Mouse (Mus musculus): Measurements from ENCODE around the gene Rtn4rl2.

Gene Rtn4rl2

GRCm38 (mm10) chr2:84886234-84886731, at the start of gene Rtn4rl2:
Gene Rtn4rl2, minus strand, starts transcription at chr2:84886710.
- in situ Hi-C loops (cut with MseI, MboI) = no loop called here

- in situ Hi-C loops (cut with MseI, MboI) = no loop called here
These were observed 48.6 kb upstream of the Rtn4rl2 start for GRCm38 (mm10) chr2:84935065-84935464.

DNA sequence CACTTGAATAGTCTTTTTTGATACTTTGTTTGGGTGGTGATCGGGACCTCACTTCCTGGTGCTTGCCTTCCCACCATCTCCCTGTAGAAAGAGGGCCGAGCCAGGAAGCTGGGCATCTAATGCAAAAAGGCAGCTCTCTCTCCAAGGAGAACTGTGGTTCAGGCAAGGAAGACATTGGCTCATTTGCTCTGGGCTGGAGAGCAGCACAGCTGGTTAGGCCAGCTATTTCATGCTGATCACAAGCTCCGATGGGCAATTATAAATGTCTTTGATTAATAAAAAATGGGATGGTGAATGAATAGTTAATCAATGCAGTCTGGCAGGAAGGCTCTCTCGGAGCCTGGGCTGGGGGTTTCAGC, 48.1 kb upstream of the Rtn4rl2 start:
- in situ Hi-C loops (cut with MseI, MboI) = no loop called here

DNA sequence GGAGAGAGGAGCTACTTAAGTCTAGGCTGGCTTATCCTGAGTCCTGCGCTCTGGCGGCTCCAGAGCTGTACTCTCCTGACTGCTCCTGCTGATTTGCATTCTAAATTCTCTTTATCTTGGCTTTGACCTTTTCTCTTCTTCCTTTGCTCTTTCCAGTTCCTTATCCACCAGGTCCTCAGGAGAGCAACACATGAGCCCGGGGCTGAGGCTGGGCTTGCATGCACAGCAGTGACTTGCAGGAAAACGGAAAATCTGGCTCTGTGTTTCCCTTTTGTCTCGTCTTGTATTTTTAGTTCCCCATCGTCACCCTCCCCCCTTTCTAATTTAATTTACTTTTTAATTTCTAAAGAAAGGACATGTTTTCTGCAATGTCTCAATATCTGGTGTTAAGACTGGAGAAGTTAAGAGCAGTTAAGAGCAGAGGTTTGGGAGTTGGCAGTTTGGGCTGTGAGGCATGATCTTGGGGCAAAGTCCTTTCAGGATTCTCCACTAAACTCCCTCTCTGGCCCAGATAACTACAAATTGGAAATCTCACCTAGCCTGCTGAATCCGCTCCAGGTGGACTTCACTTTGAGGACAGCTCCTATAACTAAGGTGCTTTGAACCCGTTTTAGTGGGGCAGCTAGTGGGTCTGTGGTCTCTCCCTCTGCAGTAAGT, 47.6 kb upstream of the Rtn4rl2 start:
- in situ Hi-C loops (cut with MseI, MboI) = no loop called here

- in situ Hi-C loops (cut with MseI, MboI) = no loop called here
These were observed 43.7 kb upstream of the Rtn4rl2 start for GRCm38 (mm10) chr2:84930186-84930585.

GRCm38 (mm10) chr2:84919601-84920108, 33.1 kb upstream of the Rtn4rl2 start:
- in situ Hi-C loops (cut with MseI, MboI) = no loop called here

DNA sequence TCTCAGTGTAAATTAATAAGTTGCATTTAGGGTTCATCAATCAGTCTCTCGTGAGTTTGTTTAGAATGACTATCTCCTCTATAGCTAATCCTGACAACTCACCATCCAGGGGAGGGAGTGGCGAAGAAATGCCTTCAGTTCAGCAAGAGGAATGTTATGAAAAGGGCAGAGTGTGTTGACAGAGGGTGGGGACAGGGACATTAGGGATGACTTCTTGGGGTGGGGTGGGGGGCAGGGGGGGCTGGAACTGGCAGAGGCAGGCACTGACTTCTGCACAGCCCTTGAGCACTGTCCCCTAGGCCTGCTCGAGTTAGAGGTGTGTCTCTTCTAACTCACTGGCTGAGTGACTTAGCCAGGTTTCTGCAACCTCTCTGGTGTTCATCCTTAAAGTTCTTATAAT, 31.7 kb upstream of the Rtn4rl2 start:
- in situ Hi-C loops (cut with MseI, MboI) = no loop called here

DNA sequence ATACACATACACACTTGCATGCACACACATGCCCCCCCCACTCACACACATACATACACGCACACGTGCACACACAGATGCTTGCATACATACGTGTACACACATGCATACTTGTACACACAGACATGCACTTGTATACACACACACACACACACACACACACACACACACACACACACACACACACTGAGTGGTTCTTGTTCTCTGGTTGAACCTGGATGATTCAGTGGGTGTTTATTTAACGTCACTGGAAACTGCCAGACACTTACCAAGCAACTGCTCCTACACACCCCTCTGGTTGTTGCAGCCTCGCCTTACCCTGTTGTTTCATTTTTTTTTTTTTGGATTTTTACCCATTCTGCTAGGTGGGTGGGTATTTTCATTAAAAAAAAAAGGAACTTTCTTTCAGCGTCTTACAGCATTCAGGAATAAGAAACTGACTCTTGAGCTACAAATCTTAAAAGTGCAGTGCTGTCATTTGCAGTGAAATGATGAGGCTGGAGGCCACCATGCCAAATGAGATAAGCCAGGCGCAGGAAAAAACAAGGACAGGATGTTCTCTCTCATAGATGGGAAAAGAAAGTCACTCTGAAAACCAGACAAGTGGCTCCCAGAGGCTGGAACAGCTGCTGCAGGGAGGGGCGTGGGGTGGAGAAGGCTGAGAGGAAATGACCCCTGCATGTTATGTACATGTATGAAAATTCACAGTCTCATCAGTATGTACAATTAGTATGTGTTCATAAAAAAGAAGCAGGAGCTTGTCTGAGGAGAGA, 30.2 kb upstream of the Rtn4rl2 start:
- in situ Hi-C loops (cut with MseI, MboI) = no loop called here

- in situ Hi-C loops (cut with MseI, MboI) = no loop called here
These were observed 28.8 kb upstream of the Rtn4rl2 start for GRCm38 (mm10) chr2:84915330-84915729.

GRCm38 (mm10) chr2:84913881-84914280, 27.4 kb upstream of the Rtn4rl2 start:
- in situ Hi-C loops (cut with MseI, MboI) = no loop called here

DNA sequence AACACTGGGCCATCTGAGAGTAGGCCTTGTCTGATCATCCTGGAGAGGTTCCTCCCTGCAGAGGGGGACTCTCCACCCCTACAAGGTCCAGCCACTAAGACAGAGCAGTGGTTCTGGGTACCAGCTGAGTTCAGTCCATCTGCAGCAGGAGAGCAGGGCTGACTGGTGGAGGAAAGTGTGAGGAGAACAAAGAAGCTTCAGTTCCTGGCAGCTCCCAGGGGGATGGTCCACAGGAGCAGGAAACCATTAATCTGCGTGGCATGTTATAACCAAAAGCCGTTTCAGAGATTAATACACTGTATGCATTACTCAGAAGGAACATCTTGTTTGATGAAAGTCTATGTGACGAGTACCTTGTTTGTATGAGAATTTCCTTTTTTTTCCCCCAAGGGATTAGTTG, 26.2 kb upstream of the Rtn4rl2 start:
- in situ Hi-C loops (cut with MseI, MboI) = no loop called here

- in situ Hi-C loops (cut with MseI, MboI) = loop anchor here in 1 of 2 experiments (10.0 kb wide), 1 partner anchor 108 kb away; no protein-coding TSS in a partner anchor
These were observed 10.2 kb upstream of the Rtn4rl2 start for GRCm38 (mm10) chr2:84896686-84897085.

- in situ Hi-C loops (cut with MseI, MboI) = loop anchor here in 1 of 2 experiments (10.0 kb wide), 1 partner anchor 109 kb away; no protein-coding TSS in a partner anchor
These were observed 9.1 kb upstream of the Rtn4rl2 start for GRCm38 (mm10) chr2:84895495-84896198.

DNA sequence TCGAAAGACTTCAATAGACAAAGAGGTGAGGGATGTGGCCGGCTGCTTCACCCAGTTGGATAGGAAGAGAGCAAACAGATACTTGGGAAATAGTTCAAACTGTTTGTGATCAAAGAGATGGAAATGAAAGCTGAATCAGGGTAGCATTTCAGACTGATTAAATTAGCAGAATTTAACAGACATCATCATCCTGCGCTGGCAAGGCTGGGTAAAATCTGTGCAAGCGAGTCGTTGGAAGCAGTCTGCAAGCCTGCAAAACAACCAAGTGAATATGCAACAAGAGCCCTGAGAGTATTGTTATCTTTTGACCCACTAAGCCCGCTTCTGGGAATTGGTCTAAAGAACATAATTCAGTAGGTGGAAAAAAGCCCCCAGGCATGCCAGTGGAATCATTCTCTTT, 6.8 kb upstream of the Rtn4rl2 start:
- in situ Hi-C loops (cut with MseI, MboI) = loop anchor here in 1 of 2 experiments (10.0 kb wide), 1 partner anchor 111 kb away; no protein-coding TSS in a partner anchor

DNA sequence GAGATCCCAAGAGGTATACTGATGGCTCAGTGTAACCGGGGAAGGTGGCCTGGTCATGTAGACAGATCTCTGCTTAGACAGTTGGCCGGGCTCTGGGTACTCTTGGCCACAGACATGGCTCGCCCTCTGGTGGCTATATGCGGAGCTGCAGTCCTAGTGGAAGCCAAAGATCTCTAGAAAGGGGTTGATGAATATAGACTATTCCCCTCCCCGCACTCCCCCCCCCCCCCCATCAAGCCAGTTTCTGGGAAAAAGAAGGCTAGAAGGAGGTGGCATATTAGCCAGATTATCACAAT, 3.5 kb upstream of the Rtn4rl2 start:
- in situ Hi-C loops (cut with MseI, MboI) = loop anchor here in 1 of 2 experiments (10.0 kb wide), 1 partner anchor 115 kb away; no protein-coding TSS in a partner anchor

GRCm38 (mm10) chr2:84889316-84890044, 3.0 kb upstream of the Rtn4rl2 start:
- in situ Hi-C loops (cut with MseI, MboI) = loop anchor here in 1 of 2 experiments (10.0 kb wide), 1 partner anchor 115 kb away; no protein-coding TSS in a partner anchor

DNA sequence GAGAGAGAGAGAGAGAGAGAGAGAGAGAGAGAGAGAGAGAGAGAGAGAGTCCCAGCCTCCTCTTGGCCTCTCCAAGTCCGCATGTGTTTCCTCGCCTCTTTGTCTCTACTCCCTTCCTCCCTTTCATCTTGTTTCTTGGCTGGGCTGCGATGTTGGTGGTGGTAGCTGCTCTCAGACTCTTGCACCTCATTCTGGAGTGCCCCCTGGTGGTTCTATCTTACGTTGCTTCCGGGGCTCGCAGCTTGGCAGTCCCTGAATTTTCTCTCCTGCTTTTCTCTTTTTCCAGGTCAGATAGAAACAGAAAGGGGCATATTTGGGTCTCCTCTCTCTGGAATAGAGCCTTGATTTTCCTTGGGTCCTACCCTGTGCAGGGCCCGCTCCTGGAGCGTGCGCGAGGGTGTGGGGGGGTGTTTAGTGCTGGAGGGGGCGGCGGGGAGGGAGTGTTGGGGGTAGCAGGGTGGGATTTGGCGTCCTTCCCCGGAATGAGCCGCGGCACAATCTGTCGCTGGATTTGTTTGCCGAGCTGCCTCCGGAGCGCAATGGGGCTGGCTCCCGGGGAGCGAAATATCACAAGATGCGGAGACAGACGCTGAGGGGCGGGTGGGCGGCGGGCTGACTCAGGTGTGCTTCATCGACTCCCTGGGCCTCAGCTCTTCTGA, 2.3 kb upstream of the Rtn4rl2 start:
- in situ Hi-C loops (cut with MseI, MboI) = no loop called here

DNA sequence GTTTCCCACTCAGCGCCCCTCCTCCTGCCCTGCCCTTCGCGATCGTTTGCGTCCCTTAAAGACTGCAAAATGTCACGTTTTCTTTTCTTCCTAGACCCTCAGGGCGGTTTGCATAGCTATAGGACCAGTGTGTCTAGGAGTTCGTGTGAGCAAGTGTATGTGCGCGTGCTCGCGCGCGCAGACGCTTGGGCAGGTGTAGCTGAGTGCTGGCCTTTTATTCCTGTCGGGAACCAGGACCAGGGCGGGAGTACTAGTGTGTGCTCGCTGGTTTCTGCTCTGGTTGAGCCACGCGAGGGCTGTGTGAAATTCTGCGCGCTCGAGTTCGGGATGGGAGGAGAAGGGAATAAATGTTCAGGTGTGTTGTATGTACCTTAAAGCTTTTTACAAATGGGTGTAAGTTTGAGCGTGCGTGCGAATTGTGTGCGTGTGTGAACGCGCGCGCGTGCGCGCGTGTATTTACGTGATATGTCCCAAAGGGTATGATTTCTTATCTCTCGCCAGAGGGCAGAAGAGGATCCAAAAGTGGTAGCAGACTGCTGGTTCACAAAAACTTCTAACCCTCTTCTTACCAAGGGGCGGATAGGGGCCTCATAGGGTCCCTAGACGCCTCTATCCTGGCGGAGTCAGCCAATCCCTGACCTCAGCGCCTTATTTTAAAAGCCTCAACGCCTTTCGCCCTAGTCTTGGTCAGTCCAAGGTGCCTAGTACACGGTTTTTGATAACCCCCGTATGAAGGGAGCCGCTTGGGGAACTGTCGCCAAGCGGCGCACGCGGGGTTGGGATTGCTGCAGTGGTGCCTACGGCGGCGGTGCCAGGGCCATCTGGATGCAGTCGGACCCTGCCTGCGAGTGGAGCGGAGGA, 1.1 kb upstream of the Rtn4rl2 start:
- in situ Hi-C loops (cut with MseI, MboI) = no loop called here

DNA sequence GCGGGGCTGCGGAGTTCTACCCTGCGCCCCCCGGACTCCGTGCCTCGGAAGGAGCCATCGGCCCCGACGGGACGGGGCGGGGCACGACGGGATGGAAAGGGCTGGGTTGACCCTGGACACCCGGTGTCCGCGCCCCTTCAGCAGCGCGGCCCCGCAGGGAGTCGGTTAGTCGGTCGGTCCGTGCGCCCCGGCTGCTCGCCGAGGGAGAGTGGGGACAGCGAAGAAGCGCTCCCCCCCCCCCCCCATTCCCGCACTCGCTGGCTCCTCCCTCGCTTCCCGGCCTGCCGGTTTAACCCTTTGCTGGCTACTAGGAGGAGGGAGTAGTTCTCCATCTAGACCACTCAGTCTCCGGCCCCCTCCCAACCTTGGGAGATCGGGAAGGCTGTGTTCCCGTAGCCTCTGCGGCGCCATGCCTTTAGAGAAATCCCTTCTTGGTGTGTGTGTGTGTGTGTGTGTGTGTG, 341 bp upstream of the Rtn4rl2 start:
- in situ Hi-C loops (cut with MseI, MboI) = no loop called here
